Mouse (Mus musculus) heart, embryonic 13.5 days (tissue): ENCODE data around the gene Stim1. TPM values are rescaled to one million over a fixed set of nuclear protein-coding genes. Genes with fewer than 3 reads are reported as not detected.
"Not testable (repeated sequence)": the region's sequence is repeated elsewhere in the genome, so short reads cannot be mapped to it uniquely, and the experiment has no call there.

Experiments used
- ATAC-seq: fragments of 200-750 bp; cut with Nextera tagmentation; 2 replicates; pipeline ENCODE4 v1.8.0; 2017; ENCODE audit warnings: moderate TSS enrichment; ENCODE audit not compliant: insufficient number of reproducible peaks, low FRiP score, low TSS enrichment; ENCODE audit errors: extremely low read depth
- H3K27ac ChIP-seq: fragments of 300-500 bp; sonication (generic); replicated peaks from 2 replicates; pipeline ENCODE4 v1.5.1; 2015; ENCODE audit warnings: moderate library complexity, mild to moderate bottlenecking, inconsistent platforms
- H3K27me3 ChIP-seq: fragments of 300-500 bp; sonication (generic); replicated peaks from 2 replicates; pipeline ENCODE4 v1.6.1; 2015; ENCODE audit warnings: mild to moderate bottlenecking, inconsistent platforms
- H3K36me3 ChIP-seq: fragments of 300-500 bp; sonication (generic); 2 replicates; pipeline ENCODE4 v1.6.1; 2015; ENCODE audit warnings: mild to moderate bottlenecking, inconsistent platforms
- H3K4me1 ChIP-seq: fragments of 300-500 bp; sonication (generic); 2 replicates; pipeline ENCODE4 v1.6.1; 2015; ENCODE audit warnings: inconsistent platforms
- H3K4me2 ChIP-seq: fragments of 300-500 bp; sonication (generic); 2 replicates; pipeline ENCODE4 v1.6.1; 2015; ENCODE audit warnings: inconsistent platforms, mild to moderate bottlenecking, moderate library complexity
- H3K4me3 ChIP-seq: fragments of 300-500 bp; sonication (generic); 2 replicates; pipeline ENCODE4 v1.5.1; 2015; ENCODE audit warnings: moderate library complexity, mild to moderate bottlenecking, inconsistent platforms
- H3K9ac ChIP-seq: fragments of 300-500 bp; sonication (generic); 2 replicates; pipeline ENCODE4 v1.6.1; 2015; ENCODE audit warnings: inconsistent platforms, mild to moderate bottlenecking, moderate library complexity
- H3K9me3 ChIP-seq: fragments of 300-500 bp; sonication (generic); 2 replicates; pipeline ENCODE4 v1.6.1; 2016; ENCODE audit warnings: inconsistent platforms
- WGBS: fragments of 180-500 bp; shearing (Covaris S2); methylation state at CpG from one replicate; pipeline ENCODE4 v1.1.7; 2015; ENCODE audit warnings: mixed read lengths; 5-methylcytosine and 5-hydroxymethylcytosine counted together
- polyA plus RNA-seq: library from polyadenylated mRNA; unstranded; fragments of >200 nt; fragmentation: Nextera tagmentation; extraction: Ambion mirVana; gene quantifications from 2 replicates; pipeline ENCODE4 v1.2.1, GENCODE M21; 2015

Gene Stim1
- polyA plus RNA-seq, 1 experiment from 2014 or later: 13.0 TPM

- H3K9ac ChIP-seq, H3K27ac ChIP-seq, H3K9me3 ChIP-seq, H3K4me3 ChIP-seq, H3K4me1 ChIP-seq, H3K4me2 ChIP-seq, H3K36me3 ChIP-seq, H3K27me3 ChIP-seq, ATAC-seq: not testable (repeated sequence)
- 88% methylated on average over 9 of the region's 9 CpGs for WGBS
These were observed 147.7 kb downstream of the Stim1 start for GRCm38 (mm10) chr7:102415272-102415671.

- 55% methylated on average over 6 of the region's 6 CpGs for WGBS
- ATAC-seq: no peak
- peaks cover 6% of the 10 kb centered on the region for H3K4me1 ChIP-seq
These were observed 148.2 kb downstream of the Stim1 start for GRCm38 (mm10) chr7:102415841-102416240.

GRCm38 (mm10) chr7:102417398-102417797 is 149.8 kb downstream of the Stim1 start:
- ATAC-seq: no peak
- no peaks in the 10 kb centered on the region for H3K9me3 ChIP-seq

More at GRCm38 (mm10) chr7:102415841-102416240, 148.2 kb downstream of the Stim1 start:
- no peak overlapping the region for H3K4me3 ChIP-seq
- no peak overlapping the region for H3K9ac ChIP-seq
- H3K27me3 ChIP-seq: no peaks in the 10 kb centered on the region
- H3K9me3 ChIP-seq: no peaks in the 10 kb centered on the region
- no peak overlapping the region for H3K4me2 ChIP-seq
- no peak overlapping the region for H3K27ac ChIP-seq
- no peaks in the 10 kb centered on the region for H3K36me3 ChIP-seq

GRCm38 (mm10) chr7:102422036-102422435 is 154.4 kb downstream of the Stim1 start:
- 90% methylated on average over 2 of the region's 2 CpGs for WGBS
- Histone ChIP-seq H3K4me1 (no peaks in the 10 kb centered on the region), H3K36me3 (no peaks in the 10 kb centered on the region; the same call in 1 of the 2 replicates), H3K27me3 (no peaks in the 10 kb centered on the region), H3K4me3 (no peak overlapping the region), H3K4me2 (no peak overlapping the region), H3K9ac (no peak overlapping the region), H3K9me3 (no peaks in the 10 kb centered on the region), H3K27ac (no peak overlapping the region)
- no peak for ATAC-seq

More at GRCm38 (mm10) chr7:102417398-102417797, 149.8 kb downstream of the Stim1 start:
- Histone ChIP-seq H3K27ac (no peak overlapping the region), H3K4me1 (peaks cover 6% of the 10 kb centered on the region), H3K27me3 (no peaks in the 10 kb centered on the region), H3K36me3 (no peaks in the 10 kb centered on the region), H3K4me3 (no peak overlapping the region), H3K4me2 (no peak overlapping the region), H3K9ac (no peak overlapping the region)
- WGBS: 6% methylated on average over 4 of the region's 4 CpGs

- H3K4me2 ChIP-seq: no peak overlapping the region
- no peaks in the 10 kb centered on the region for H3K9me3 ChIP-seq
- H3K4me1 ChIP-seq: no peaks in the 10 kb centered on the region
- 63% methylated on average over 6 of the region's 6 CpGs for WGBS
- no peak overlapping the region for H3K9ac ChIP-seq
- no peak overlapping the region for H3K4me3 ChIP-seq
- peaks cover 5% of the 10 kb centered on the region for H3K36me3 ChIP-seq
- H3K27me3 ChIP-seq: no peaks in the 10 kb centered on the region
- H3K27ac ChIP-seq: no peak overlapping the region
- no peak for ATAC-seq
These were observed 158.5 kb downstream of the Stim1 start for GRCm38 (mm10) chr7:102425933-102426685.

GRCm38 (mm10) chr7:102434344-102434743 is 166.7 kb downstream of the Stim1 start:
- peaks cover 22% of the 10 kb centered on the region for H3K27me3 ChIP-seq
- WGBS: 60% methylated on average over 2 of the region's 2 CpGs
- H3K9ac ChIP-seq: no peak overlapping the region
- H3K4me3 ChIP-seq: no peak overlapping the region
- H3K9me3 ChIP-seq: no peaks in the 10 kb centered on the region
- no peak overlapping the region for H3K27ac ChIP-seq
- no peak for ATAC-seq
- H3K36me3 ChIP-seq: peaks cover 14% of the 10 kb centered on the region
- no peak overlapping the region for H3K4me2 ChIP-seq
- H3K4me1 ChIP-seq: no peaks in the 10 kb centered on the region

GRCm38 (mm10) chr7:102440822-102441656 is 173.4 kb downstream of the Stim1 start:
- H3K4me3 ChIP-seq: peak overlapping the region; percentile 94
- 0 out of 2 replicates have a peak overlapping the region, but pooled peaks have one; percentile 39 for H3K27ac ChIP-seq
- H3K9ac ChIP-seq: no peak overlapping the region
- H3K4me2 ChIP-seq: peak overlapping the region; percentile 73
- H3K4me1 ChIP-seq: peaks cover 22% of the 10 kb centered on the region
- peaks cover 27% of the 10 kb centered on the region for H3K27me3 ChIP-seq
- peaks cover 24% of the 10 kb centered on the region for H3K36me3 ChIP-seq
- no peak for ATAC-seq
- WGBS: 50% methylated on average over 15 of the region's 15 CpGs
- no peaks in the 10 kb centered on the region for H3K9me3 ChIP-seq

- H3K9me3 ChIP-seq: no peaks in the 10 kb centered on the region
- peaks cover 22% of the 10 kb centered on the region for H3K4me1 ChIP-seq
- H3K27me3 ChIP-seq: peaks cover 23% of the 10 kb centered on the region
- peak within 1 kb of the TSS; percentile 94 for H3K4me3 ChIP-seq
- WGBS: under 1% methylated on average over 56 of the region's 56 CpGs
- H3K9ac ChIP-seq: peak within 1 kb of the TSS; percentile 97
- H3K27ac ChIP-seq: peak within 1 kb of the TSS; percentile 93
- peak within 1 kb of the TSS; percentile 73 for H3K4me2 ChIP-seq
- peak; percentile 93 for ATAC-seq
- H3K36me3 ChIP-seq: peaks cover 32% of the 10 kb centered on the region
These were observed 174.2 kb downstream of the Stim1 start, which contains the start of gene Rrm1 for GRCm38 (mm10) chr7:102441657-102442391. Rrm1 (plus strand) TSS chr7:102441695.

GRCm38 (mm10) chr7:102442432-102442831 is 174.8 kb downstream of the Stim1 start:
- peak overlapping the region; percentile 97 for H3K9ac ChIP-seq
- no peaks in the 10 kb centered on the region for H3K9me3 ChIP-seq
- ATAC-seq: no peak
- H3K36me3 ChIP-seq: peaks cover 38% of the 10 kb centered on the region
- peak overlapping the region; percentile 93 for H3K27ac ChIP-seq
- 2% methylated on average over 4 of the region's 4 CpGs for WGBS
- H3K4me1 ChIP-seq: peaks cover 22% of the 10 kb centered on the region
- H3K27me3 ChIP-seq: peaks cover 17% of the 10 kb centered on the region
- H3K4me3 ChIP-seq: peak overlapping the region; percentile 94
- H3K4me2 ChIP-seq: peak overlapping the region; percentile 73

GRCm38 (mm10) chr7:102444301-102444700 is 176.7 kb downstream of the Stim1 start:
- peak overlapping the region; percentile 73 for H3K4me2 ChIP-seq
- H3K36me3 ChIP-seq: peaks cover 55% of the 10 kb centered on the region
- H3K9me3 ChIP-seq: no peaks in the 10 kb centered on the region
- peak overlapping the region; percentile 13; the same call in 1 of the 2 replicates for H3K4me3 ChIP-seq
- H3K9ac ChIP-seq: 0 out of 2 replicates have a peak overlapping the region, but pooled peaks have one; percentile 33
- WGBS: 43% methylated on average over 2 of the region's 2 CpGs
- ATAC-seq: no peak
- peaks cover 5% of the 10 kb centered on the region; the same call in 1 of the 2 replicates for H3K27me3 ChIP-seq
- H3K27ac ChIP-seq: no peak overlapping the region
- H3K4me1 ChIP-seq: peaks cover 22% of the 10 kb centered on the region

- H3K4me1 ChIP-seq: peaks cover 22% of the 10 kb centered on the region
- no peak overlapping the region for H3K4me2 ChIP-seq
- no peak overlapping the region for H3K27ac ChIP-seq
- H3K4me3 ChIP-seq: no peak overlapping the region
- 92% methylated on average over 9 of the region's 9 CpGs for WGBS
- H3K36me3 ChIP-seq: peaks cover 76% of the 10 kb centered on the region
- no peaks in the 10 kb centered on the region for H3K27me3 ChIP-seq
- H3K9ac ChIP-seq: no peak overlapping the region
- ATAC-seq: no peak
- no peaks in the 10 kb centered on the region for H3K9me3 ChIP-seq
These were observed 178.8 kb downstream of the Stim1 start for GRCm38 (mm10) chr7:102446438-102446837.
